Mouse (Mus musculus): ENCODE results near the gene Tmbim6.

DNA sequence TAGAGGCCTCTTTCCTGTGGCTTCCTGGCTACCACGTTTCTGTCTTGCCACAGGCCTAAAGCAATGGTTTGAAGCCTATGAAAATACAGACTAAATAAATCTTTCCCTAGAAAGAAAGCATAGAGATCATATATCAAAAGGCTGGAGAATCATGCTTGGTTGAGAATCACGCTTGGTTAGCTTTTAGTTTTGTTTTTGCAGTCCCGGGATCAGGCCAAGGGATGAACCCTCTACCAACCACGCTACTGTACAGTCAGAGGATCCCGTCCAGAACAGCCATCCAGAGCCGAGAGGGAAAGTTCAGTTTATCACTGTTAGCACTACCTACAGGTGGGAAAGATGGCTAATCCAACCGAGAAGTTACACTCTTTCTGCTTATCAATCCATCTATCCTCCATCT, 49.7 kb downstream of the Tmbim6 start:
- TF ChIP-seq CTCF (IDR thresholded peaks at IDR 0.05; ENCODE audit: low read depth) (no peak), EP300 (IDR thresholded peaks at IDR 0.05; ENCODE audit: low read depth) (no peak)

Data from liver, embryonic 14.5 days (tissue).